Mouse (Mus musculus): ENCODE data around the gene Tpx2. TPM values are rescaled to one million over a fixed set of nuclear protein-coding genes. Genes with fewer than 3 reads are reported as not detected.

Tpx2 gene
- 35.1 and 38.3 TPM in 2 replicates for polyA plus RNA-seq (2012; ENCODE audit: insufficient read depth, insufficient read length, missing spikeins)

GRCm38 (mm10) chr2:152847815-152848302 is at the start of gene Tpx2:
TSS of gene Tpx2 (plus strand) at chr2:152847964.
- peak within 1 kb of the TSS; percentile 88 for H3K4me3 ChIP-seq (ENCODE audit: insufficient read depth, low read length)
- H3K27ac ChIP-seq (ENCODE audit: insufficient read depth, low read depth, low read length), result peak within 1 kb of the TSS; percentile 68
- TF ChIP-seq POLR2A (IDR thresholded peaks at IDR 0.05; ENCODE audit: borderline replicate concordance, low read depth, low read length) (no peak), CTCF (IDR thresholded peaks at IDR 0.05; ENCODE audit: low read depth, low read length) (no peak)
- peaks cover 8% of the 10 kb centered on the region for H3K4me1 ChIP-seq (ENCODE audit: control insufficient read depth, insufficient read depth, low read length)

DNA sequence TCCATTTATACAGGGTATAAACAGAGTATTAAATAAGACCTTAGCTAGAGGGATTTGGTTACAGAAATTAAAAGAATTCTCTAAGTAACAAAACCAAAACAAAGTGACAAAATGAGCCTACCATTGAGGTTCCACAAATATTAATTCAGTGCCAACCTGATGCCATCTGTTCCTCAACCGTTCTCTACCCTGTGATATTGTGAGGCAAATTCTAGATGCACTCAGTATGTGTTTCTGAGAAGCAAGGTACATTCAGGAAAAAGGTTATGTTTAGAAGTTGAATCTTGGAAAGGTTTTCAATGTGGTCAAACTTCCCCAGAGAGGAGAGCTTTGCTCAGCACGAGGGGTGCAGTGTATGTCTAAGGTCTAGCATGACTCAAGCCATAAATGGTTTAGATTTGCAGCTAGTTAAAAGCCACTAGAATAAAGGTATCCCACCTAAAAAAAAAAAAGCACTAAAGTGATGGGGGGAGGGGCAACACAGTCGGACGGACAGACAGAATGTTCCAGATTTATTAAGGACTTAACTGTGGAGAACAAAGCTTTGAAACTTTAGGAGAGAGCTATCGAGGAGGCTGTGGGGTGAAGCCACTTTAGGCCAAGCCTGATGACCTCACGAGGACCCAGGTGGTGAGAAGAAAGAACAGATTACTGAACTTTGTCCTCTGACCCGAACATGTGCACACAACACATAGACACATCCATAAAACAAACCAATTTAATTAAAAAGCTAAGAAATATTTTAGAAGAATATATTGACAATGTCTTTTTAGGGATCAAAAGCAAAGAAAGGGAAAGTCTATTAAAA is 47.6 kb upstream of the Tpx2 start:
- Histone ChIP-seq H3K27ac (ENCODE audit: insufficient read depth, low read depth, low read length) (no peak overlapping the region), H3K4me3 (ENCODE audit: insufficient read depth, low read length) (no peak overlapping the region), H3K4me1 (ENCODE audit: control insufficient read depth, insufficient read depth, low read length) (peaks cover 43% of the 10 kb centered on the region)
- TF ChIP-seq CTCF (IDR thresholded peaks at IDR 0.05; ENCODE audit: low read depth, low read length) (no peak), POLR2A (IDR thresholded peaks at IDR 0.05; ENCODE audit: borderline replicate concordance, low read depth, low read length) (no peak)

GRCm38 (mm10) chr2:152800762-152801113 is 47.0 kb upstream of the Tpx2 start:
- H3K27ac ChIP-seq (ENCODE audit: insufficient read depth, low read depth, low read length), result no peak overlapping the region
- TF ChIP-seq CTCF (IDR thresholded peaks at IDR 0.05; ENCODE audit: low read depth, low read length), result no peak
- TF ChIP-seq POLR2A (IDR thresholded peaks at IDR 0.05; ENCODE audit: borderline replicate concordance, low read depth, low read length), result no peak
- H3K4me3 ChIP-seq (ENCODE audit: insufficient read depth, low read length), result no peak overlapping the region
- H3K4me1 ChIP-seq (ENCODE audit: control insufficient read depth, insufficient read depth, low read length), result peaks cover 47% of the 10 kb centered on the region

DNA sequence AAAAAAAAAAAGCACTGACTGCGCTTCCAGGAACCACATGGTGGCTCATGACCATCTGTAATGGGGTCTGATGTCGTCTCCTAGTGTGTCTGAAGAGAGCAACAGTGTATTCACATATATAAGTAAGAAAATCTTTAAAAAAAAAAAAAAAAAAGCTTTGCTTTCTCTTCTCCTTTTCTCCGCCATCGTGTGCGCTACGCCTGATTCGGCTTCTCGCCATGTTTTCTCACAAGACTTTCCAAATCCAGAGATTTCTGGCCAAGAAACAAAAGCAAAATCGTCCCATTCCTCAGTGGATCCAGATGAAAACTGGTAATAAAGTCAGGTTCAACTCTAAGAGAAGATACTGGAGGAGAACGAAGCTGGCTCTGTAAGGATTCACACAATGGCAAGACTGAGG is 45.5 kb upstream of the Tpx2 start:
- no peak overlapping the region for H3K27ac ChIP-seq (ENCODE audit: insufficient read depth, low read depth, low read length)
- H3K4me1 ChIP-seq (ENCODE audit: control insufficient read depth, insufficient read depth, low read length), result peaks cover 59% of the 10 kb centered on the region

DNA sequence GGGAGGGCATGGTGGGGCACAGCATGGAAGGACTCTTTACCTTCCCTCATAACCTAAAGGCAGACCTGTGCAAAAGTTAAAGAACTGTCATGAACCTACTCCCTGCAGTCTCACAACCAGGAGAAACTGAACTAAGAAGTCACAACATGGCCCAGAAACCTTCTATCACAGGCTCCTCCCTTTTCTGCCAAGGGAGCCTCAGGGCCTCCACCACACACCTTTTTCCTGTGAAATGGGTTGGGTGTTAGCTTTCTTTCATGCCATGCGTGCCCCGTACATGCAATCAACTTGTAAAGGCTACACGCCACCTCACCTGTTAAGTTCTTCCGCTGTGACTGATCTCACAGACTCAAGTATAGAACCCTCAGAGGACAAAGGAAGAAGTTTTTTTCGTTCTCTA is 44.7 kb upstream of the Tpx2 start:
- H3K4me3 ChIP-seq (ENCODE audit: insufficient read depth, low read length), result no peak overlapping the region
- H3K4me1 ChIP-seq (ENCODE audit: control insufficient read depth, insufficient read depth, low read length), result peaks cover 59% of the 10 kb centered on the region
- H3K27ac ChIP-seq (ENCODE audit: insufficient read depth, low read depth, low read length), result no peak overlapping the region; the same call in 1 of the 2 replicates
- TF ChIP-seq CTCF (IDR thresholded peaks at IDR 0.05; ENCODE audit: low read depth, low read length) (no peak), POLR2A (IDR thresholded peaks at IDR 0.05; ENCODE audit: borderline replicate concordance, low read depth, low read length) (no peak)

More for the DNA sequence above, 45.5 kb upstream of the Tpx2 start:
- no peak overlapping the region for H3K4me3 ChIP-seq (ENCODE audit: insufficient read depth, low read length)
- TF ChIP-seq CTCF (IDR thresholded peaks at IDR 0.05; ENCODE audit: low read depth, low read length), result no peak
- TF ChIP-seq POLR2A (IDR thresholded peaks at IDR 0.05; ENCODE audit: borderline replicate concordance, low read depth, low read length), result no peak

GRCm38 (mm10) chr2:152804408-152805110 is 43.2 kb upstream of the Tpx2 start:
- no peak overlapping the region for H3K4me3 ChIP-seq (ENCODE audit: insufficient read depth, low read length)
- H3K4me1 ChIP-seq (ENCODE audit: control insufficient read depth, insufficient read depth, low read length), result peaks cover 72% of the 10 kb centered on the region
- TF ChIP-seq CTCF (IDR thresholded peaks at IDR 0.05; ENCODE audit: low read depth, low read length) (no peak), POLR2A (IDR thresholded peaks at IDR 0.05; ENCODE audit: borderline replicate concordance, low read depth, low read length) (no peak)
- H3K27ac ChIP-seq (ENCODE audit: insufficient read depth, low read depth, low read length), result peak overlapping the region; percentile 89

GRCm38 (mm10) chr2:152805111-152805490 is 42.7 kb upstream of the Tpx2 start:
- H3K27ac ChIP-seq (ENCODE audit: insufficient read depth, low read depth, low read length), result peak overlapping the region; percentile 89
- H3K4me1 ChIP-seq (ENCODE audit: control insufficient read depth, insufficient read depth, low read length), result peaks cover 75% of the 10 kb centered on the region
- no peak for TF ChIP-seq CTCF (IDR thresholded peaks at IDR 0.05; ENCODE audit: low read depth, low read length)
- H3K4me3 ChIP-seq (ENCODE audit: insufficient read depth, low read length), result no peak overlapping the region

GRCm38 (mm10) chr2:152806037-152806436 is 41.7 kb upstream of the Tpx2 start:
- Histone ChIP-seq H3K4me1 (ENCODE audit: control insufficient read depth, insufficient read depth, low read length) (peaks cover 82% of the 10 kb centered on the region), H3K4me3 (ENCODE audit: insufficient read depth, low read length) (no peak overlapping the region), H3K27ac (ENCODE audit: insufficient read depth, low read depth, low read length) (peak overlapping the region; percentile 89)
- TF ChIP-seq CTCF (IDR thresholded peaks at IDR 0.05; ENCODE audit: low read depth, low read length), result no peak
- TF ChIP-seq POLR2A (IDR thresholded peaks at IDR 0.05; ENCODE audit: borderline replicate concordance, low read depth, low read length), result no peak

GRCm38 (mm10) chr2:152808178-152808577 is 39.6 kb upstream of the Tpx2 start:
- TF ChIP-seq CTCF (IDR thresholded peaks at IDR 0.05; ENCODE audit: low read depth, low read length), result no peak
- no peak for TF ChIP-seq POLR2A (IDR thresholded peaks at IDR 0.05; ENCODE audit: borderline replicate concordance, low read depth, low read length)
- Histone ChIP-seq H3K4me1 (ENCODE audit: control insufficient read depth, insufficient read depth, low read length) (peaks cover 84% of the 10 kb centered on the region), H3K27ac (ENCODE audit: insufficient read depth, low read depth, low read length) (peak overlapping the region; percentile 58), H3K4me3 (ENCODE audit: insufficient read depth, low read length) (no peak overlapping the region)

Measured in bone marrow macrophage, adult 2 months (primary cell).